Mouse (Mus musculus): ENCODE measurements around the gene Ndufc2. TPM values are rescaled to one million over a fixed set of nuclear protein-coding genes. Genes with fewer than 3 reads are reported as not detected.

Gene Ndufc2
- polyA plus RNA-seq (2021): 223 TPM

GRCm38 (mm10) chr7:97399960-97400715 is at the start of gene Ndufc2:
Ndufc2 (plus strand) TSS chr7:97400003.
- no peak for TF ChIP-seq CTCF (IDR thresholded peaks at IDR 0.05)
- in situ Hi-C loops (cut with MboI; ENCODE audit: low pct_unique_long_range_greater_than_20kb): no loop called here
- no peaks in the 10 kb centered on the region for H3K27me3 ChIP-seq
- CTCF ChIA-PET: interaction anchor here (0.9 to 1.1 kb wide), 2 partner anchors 12 to 24 kb away, joined by 3 to 4 read pairs; no protein-coding TSS in a partner anchor
- ATAC-seq (peak; percentile 80), DNase-seq (ENCODE audit: low read depth, low spot score) (peak; percentile 27)
- POLR2A ChIA-PET: interaction anchor here (0.7 to 2.1 kb wide), 4 partner anchors 9 to 290 kb away, joined by 3 to 13 read pairs (median 6); no protein-coding TSS in a partner anchor

- no peak for TF ChIP-seq CTCF (IDR thresholded peaks at IDR 0.05)
- ChIA-PET CTCF (interaction anchor here (0.9 to 1.1 kb wide), 2 partner anchors 8 to 10 kb away, joined by 3 to 4 read pairs; no protein-coding TSS in a partner anchor), POLR2A (no interaction called here)
- ATAC-seq (no peak), DNase-seq (ENCODE audit: low read depth, low spot score) (no peak)
- in situ Hi-C loops (cut with MboI; ENCODE audit: low pct_unique_long_range_greater_than_20kb): no loop called here
- no peaks in the 10 kb centered on the region for H3K27me3 ChIP-seq
Observed at GRCm38 (mm10) chr7:97350891-97351290, 48.9 kb upstream of the Ndufc2 start.

- ATAC-seq: no peak
- DNase-seq (ENCODE audit: low read depth, low spot score): no peak
- CTCF ChIA-PET: interaction anchor here (1.1 kb wide), 1 partner anchor 9 kb away, joined by 4 read pairs; no protein-coding TSS in a partner anchor
- no peaks in the 10 kb centered on the region for H3K27me3 ChIP-seq
- POLR2A ChIA-PET: no interaction called here
- TF ChIP-seq CTCF (IDR thresholded peaks at IDR 0.05): no peak
- in situ Hi-C loops (cut with MboI; ENCODE audit: low pct_unique_long_range_greater_than_20kb): no loop called here
Observed at GRCm38 (mm10) chr7:97351792-97352513, 47.9 kb upstream of the Ndufc2 start.

GRCm38 (mm10) chr7:97353356-97353755 is 46.4 kb upstream of the Ndufc2 start:
- TF ChIP-seq CTCF (IDR thresholded peaks at IDR 0.05): no peak
- in situ Hi-C loops (cut with MboI; ENCODE audit: low pct_unique_long_range_greater_than_20kb): no loop called here
- CTCF ChIA-PET: no interaction called here
- no peaks in the 10 kb centered on the region for H3K27me3 ChIP-seq
- POLR2A ChIA-PET: no interaction called here
- DNase-seq (ENCODE audit: low read depth, low spot score): no peak
- no peak for ATAC-seq

GRCm38 (mm10) chr7:97355068-97355841 is 44.5 kb upstream of the Ndufc2 start:
- ATAC-seq (no peak), DNase-seq (ENCODE audit: low read depth, low spot score) (no peak)
- no peak for TF ChIP-seq CTCF (IDR thresholded peaks at IDR 0.05)
- in situ Hi-C loops (cut with MboI; ENCODE audit: low pct_unique_long_range_greater_than_20kb): no loop called here
- ChIA-PET CTCF (no interaction called here), POLR2A (no interaction called here)
- no peaks in the 10 kb centered on the region for H3K27me3 ChIP-seq

- TF ChIP-seq CTCF (IDR thresholded peaks at IDR 0.05): no peak
- ATAC-seq: no peak
- ChIA-PET POLR2A (no interaction called here), CTCF (no interaction called here)
- H3K27me3 ChIP-seq: no peaks in the 10 kb centered on the region
- in situ Hi-C loops (cut with MboI; ENCODE audit: low pct_unique_long_range_greater_than_20kb): no loop called here
- DNase-seq (ENCODE audit: low read depth, low spot score): no peak
Observed at GRCm38 (mm10) chr7:97356253-97356652, 43.5 kb upstream of the Ndufc2 start.

GRCm38 (mm10) chr7:97356875-97357276 is 42.9 kb upstream of the Ndufc2 start:
- no peak for DNase-seq (ENCODE audit: low read depth, low spot score)

GRCm38 (mm10) chr7:97357840-97358239 is 42.0 kb upstream of the Ndufc2 start:
- CTCF ChIA-PET: no interaction called here
- DNase-seq (ENCODE audit: low read depth, low spot score) (no peak), ATAC-seq (no peak)
- peaks cover 6% of the 10 kb centered on the region for H3K27me3 ChIP-seq
- POLR2A ChIA-PET: no interaction called here
- TF ChIP-seq CTCF (IDR thresholded peaks at IDR 0.05): no peak
- in situ Hi-C loops (cut with MboI; ENCODE audit: low pct_unique_long_range_greater_than_20kb): no loop called here

More at GRCm38 (mm10) chr7:97356875-97357276, 42.9 kb upstream of the Ndufc2 start:
- ChIA-PET POLR2A (no interaction called here), CTCF (no interaction called here)
- in situ Hi-C loops (cut with MboI; ENCODE audit: low pct_unique_long_range_greater_than_20kb): no loop called here
- H3K27me3 ChIP-seq: no peaks in the 10 kb centered on the region
- TF ChIP-seq CTCF (IDR thresholded peaks at IDR 0.05): no peak
- no peak for ATAC-seq

GRCm38 (mm10) chr7:97358347-97358746 is 41.5 kb upstream of the Ndufc2 start:
- in situ Hi-C loops (cut with MboI; ENCODE audit: low pct_unique_long_range_greater_than_20kb): no loop called here
- ChIA-PET POLR2A (no interaction called here), CTCF (no interaction called here)
- no peak for TF ChIP-seq CTCF (IDR thresholded peaks at IDR 0.05)
- peaks cover 8% of the 10 kb centered on the region for H3K27me3 ChIP-seq
- DNase-seq (ENCODE audit: low read depth, low spot score) (no peak), ATAC-seq (no peak)

- peaks cover 18% of the 10 kb centered on the region for H3K27me3 ChIP-seq
- ATAC-seq: no peak
- ChIA-PET POLR2A (no interaction called here), CTCF (interaction anchor here (1.1 to 1.5 kb wide), 2 partner anchors 11 to 14 kb away, joined by 3 read pairs; partner anchors contain the start of gene Alg8)
- in situ Hi-C loops (cut with MboI; ENCODE audit: low pct_unique_long_range_greater_than_20kb): no loop called here
- no peak for TF ChIP-seq CTCF (IDR thresholded peaks at IDR 0.05)
- DNase-seq (ENCODE audit: low read depth, low spot score): no peak
Observed at GRCm38 (mm10) chr7:97360166-97360565, 39.6 kb upstream of the Ndufc2 start.

Data from Patski (cell line).